Mouse (Mus musculus): ENCODE measurements around the gene Serpinb1b.

Serpinb1b gene

GRCm38 (mm10) chr13:33084975-33085694, 6.8 kb downstream of the Serpinb1b start:
- ChIA-PET CTCF (interaction anchor here in 3 of 4 experiments (0.6 to 1.2 kb wide), 4 partner anchors 172 to 567 kb away, joined by 3 to 10 read pairs (median 6); no protein-coding TSS in a partner anchor), POLR2A (no interaction called here)

GRCm38 (mm10) chr13:33085695-33086432, 7.5 kb downstream of the Serpinb1b start:
- ChIA-PET CTCF (interaction anchor here in 1 of 4 experiments (0.7 kb wide), 2 partner anchors 173 to 566 kb away, joined by 6 to 10 read pairs; no protein-coding TSS in a partner anchor), POLR2A (no interaction called here)

GRCm38 (mm10) chr13:33089566-33089965, 11.2 kb downstream of the Serpinb1b start:
- POLR2A ChIA-PET, result interaction anchor here in 1 of 4 experiments (0.6 kb wide), 1 partner anchor 562 kb away, joined by 3 read pairs; no protein-coding TSS in a partner anchor
- CTCF ChIA-PET, result interaction anchor here in 1 of 4 experiments (0.7 kb wide), 1 partner anchor 189 kb away, joined by 3 read pairs; no protein-coding TSS in a partner anchor

DNA sequence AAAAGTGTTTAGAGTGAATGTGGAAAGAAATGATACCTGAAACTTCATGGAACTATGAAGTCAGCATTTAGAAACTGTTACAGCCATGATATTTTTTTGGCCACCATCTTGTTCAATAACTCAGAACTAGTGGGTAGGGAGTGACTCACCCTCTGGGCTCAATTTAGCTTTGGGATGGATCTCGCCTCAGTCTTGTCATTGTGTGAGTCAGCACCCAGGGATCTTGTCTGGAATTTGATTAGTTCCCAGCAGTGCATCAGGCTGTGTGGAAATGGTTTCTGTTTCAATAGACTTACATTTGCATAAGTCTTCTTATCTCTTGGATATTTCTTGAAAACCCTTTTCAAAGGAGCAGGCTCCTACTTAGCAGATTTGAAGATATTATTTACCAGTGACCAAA, 12.2 kb downstream of the Serpinb1b start:
- POLR2A ChIA-PET, result no interaction called here
- CTCF ChIA-PET, result interaction anchor here in 1 of 4 experiments (1.0 kb wide), 1 partner anchor 188 kb away, joined by 4 read pairs; no protein-coding TSS in a partner anchor

DNA sequence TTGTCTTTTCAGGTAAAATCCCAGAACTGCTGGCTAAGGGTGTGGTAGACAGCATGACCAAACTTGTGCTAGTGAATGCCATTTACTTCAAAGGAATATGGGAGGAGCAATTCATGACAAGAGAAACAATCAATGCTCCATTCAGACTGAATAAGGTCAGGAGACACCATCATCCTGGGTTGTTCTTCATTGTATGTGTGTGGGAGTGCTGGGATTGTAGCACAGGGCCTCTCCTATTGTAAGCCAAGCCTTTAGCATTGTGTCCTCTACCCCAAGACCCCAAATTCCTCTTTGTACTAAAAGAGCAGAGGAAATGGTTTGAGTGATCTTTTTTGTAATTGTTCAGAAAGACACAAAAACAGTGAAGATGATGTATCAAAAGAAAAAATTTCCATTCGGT, 12.9 kb downstream of the Serpinb1b start:
- POLR2A ChIA-PET, result no interaction called here
- CTCF ChIA-PET, result interaction anchor here in 1 of 4 experiments (1.0 kb wide), 1 partner anchor 189 kb away, joined by 4 read pairs; no protein-coding TSS in a partner anchor

DNA sequence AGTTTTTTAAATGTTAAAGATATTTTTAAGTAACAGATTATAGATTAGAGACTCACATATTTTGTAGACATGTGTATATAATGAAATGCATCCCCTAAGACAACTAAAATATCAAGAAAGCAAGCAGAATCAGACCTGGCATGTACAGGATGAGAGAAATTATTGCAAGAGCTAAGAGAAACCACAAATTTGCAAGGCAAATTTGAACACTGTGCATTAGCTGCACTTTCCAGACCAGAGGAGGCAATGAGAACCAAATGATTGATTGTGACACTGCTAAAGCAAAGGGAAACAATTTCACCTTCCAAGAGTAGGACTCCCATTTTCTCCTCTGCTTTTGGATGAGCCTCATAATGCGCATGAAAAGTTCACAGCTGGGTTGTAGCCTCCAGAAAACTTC, 17.2 kb downstream of the Serpinb1b start:
- ChIA-PET CTCF (no interaction called here), POLR2A (interaction anchor here in 1 of 4 experiments (0.6 kb wide), 1 partner anchor 674 kb away, joined by 3 read pairs; no protein-coding TSS in a partner anchor)

DNA sequence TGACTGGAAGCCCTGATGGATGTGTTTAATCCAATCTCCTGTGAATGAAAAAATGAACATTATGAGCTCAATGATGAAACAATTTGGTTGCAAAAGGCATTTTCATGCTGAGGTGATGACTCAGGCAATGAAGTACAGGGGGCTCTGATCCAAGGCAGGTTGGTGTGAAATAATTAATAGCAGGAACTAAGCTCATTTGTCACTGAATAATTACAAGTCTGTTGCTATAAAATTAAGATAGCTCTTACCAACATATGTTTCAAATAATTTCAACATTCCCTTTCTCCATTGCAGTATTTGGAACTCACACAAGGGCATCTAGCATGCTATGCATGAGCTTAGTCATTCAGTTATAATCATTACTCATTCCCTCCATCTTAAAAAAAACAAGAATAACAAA, 27.3 kb downstream of the Serpinb1b start:
- POLR2A ChIA-PET, result interaction anchor here in 1 of 4 experiments (1.1 kb wide), 1 partner anchor 11 kb away, joined by 3 read pairs; no protein-coding TSS in a partner anchor
- CTCF ChIA-PET, result no interaction called here

DNA sequence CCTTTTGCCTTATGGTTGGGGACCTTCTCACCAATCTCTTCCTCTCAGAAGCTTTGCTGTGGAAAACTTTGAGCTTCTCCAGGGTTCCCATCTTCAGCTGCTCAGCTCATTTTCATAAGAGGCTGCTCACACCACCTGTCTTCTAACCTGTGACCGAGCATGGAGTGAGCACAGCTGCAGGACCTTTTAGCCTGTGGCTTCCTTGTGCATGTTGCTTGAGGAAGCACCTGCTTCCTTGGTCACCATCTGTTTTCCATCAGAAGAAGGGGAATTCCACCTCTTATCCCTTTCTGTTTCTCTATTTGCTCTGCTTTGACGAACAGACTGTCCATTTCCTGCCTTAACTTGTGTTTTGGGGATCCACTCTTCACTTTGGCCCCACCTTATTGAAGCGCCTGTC, 34.7 kb downstream of the Serpinb1b start:
- POLR2A ChIA-PET, result no interaction called here
- CTCF ChIA-PET, result no interaction called here

GRCm38 (mm10) chr13:33137717-33138116, 59.3 kb downstream of the Serpinb1b start:
- ChIA-PET CTCF (no interaction called here), POLR2A (interaction anchor here in 1 of 4 experiments (0.6 kb wide), 1 partner anchor 86 kb away, joined by 5 read pairs; no protein-coding TSS in a partner anchor)

DNA sequence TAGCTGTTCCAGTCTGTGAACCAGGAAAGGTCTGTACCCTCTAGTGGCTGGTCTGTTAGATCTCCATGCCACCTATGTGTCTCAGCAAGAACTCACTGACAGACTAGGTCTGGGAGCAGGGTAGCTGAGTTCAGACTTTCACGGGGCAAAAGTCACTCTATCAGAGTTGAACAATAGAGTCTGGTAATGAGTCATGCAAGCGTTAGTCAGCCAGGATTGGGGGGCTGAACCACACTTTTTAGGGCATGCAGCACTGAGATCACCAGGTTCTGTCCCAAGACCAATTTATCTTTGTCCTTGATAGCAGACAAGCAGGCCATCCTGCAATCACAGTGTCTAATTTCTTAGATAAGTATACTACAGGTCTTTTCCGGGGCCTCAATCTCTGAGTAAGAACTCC, 63.1 kb downstream of the Serpinb1b start:
- ChIA-PET POLR2A (no interaction called here), CTCF (no interaction called here)
